Mouse (Mus musculus) kidney, adult 18-20 months (tissue): ENCODE measurements at regions not wholly inside any gene's neighbourhood (a gene's known extent, or its start where the extent isn't known, plus 50 kb on each side); places are given as distances from the start of the nearest gene placed in this dataset.

ENCODE experiments used
- DNase-seq: peaks from one replicate; pipeline ENCODE4 v3.0.0; 2021

GRCm38 (mm10) chr4:105565796-105566195 is 223.9 kb upstream of the Gm12728 start:
- DNase-seq, result no peak

GRCm38 (mm10) chr4:105566513-105567457 is 222.9 kb upstream of the Gm12728 start:
- no peak for DNase-seq

GRCm38 (mm10) chr4:105569671-105570070 is 220.0 kb upstream of the Gm12728 start:
- no peak for DNase-seq

GRCm38 (mm10) chr4:105575550-105575949 is 214.1 kb upstream of the Gm12728 start:
- no peak for DNase-seq

- DNase-seq, result no peak
Observed at GRCm38 (mm10) chr4:105580987-105581386, 208.7 kb upstream of the Gm12728 start.

- DNase-seq, result no peak
Observed at GRCm38 (mm10) chr4:105584329-105584925, 205.2 kb upstream of the Gm12728 start.

GRCm38 (mm10) chr4:105603661-105604060 is 186.0 kb upstream of the Gm12728 start:
- no peak for DNase-seq

- no peak for DNase-seq
Observed at GRCm38 (mm10) chr4:105604607-105605006, 185.1 kb upstream of the Gm12728 start.

GRCm38 (mm10) chr4:105606731-105607130 is 182.9 kb upstream of the Gm12728 start:
- no peak for DNase-seq

- no peak for DNase-seq
Observed at GRCm38 (mm10) chr4:105610917-105611316, 178.8 kb upstream of the Gm12728 start.

GRCm38 (mm10) chr4:105614390-105614789 is 175.3 kb upstream of the Gm12728 start:
- no peak for DNase-seq

GRCm38 (mm10) chr4:105626371-105627320 is 163.0 kb upstream of the Gm12728 start:
- DNase-seq, result peak; percentile 8

GRCm38 (mm10) chr4:105629581-105629980 is 160.1 kb upstream of the Gm12728 start:
- DNase-seq, result no peak

- DNase-seq, result no peak
Observed at GRCm38 (mm10) chr4:105630595-105631369, 158.9 kb upstream of the Gm12728 start.

GRCm38 (mm10) chr4:105632581-105633358 is 156.9 kb upstream of the Gm12728 start:
- DNase-seq, result no peak

- DNase-seq, result no peak
Observed at GRCm38 (mm10) chr4:105633789-105634188, 155.9 kb upstream of the Gm12728 start.

GRCm38 (mm10) chr4:105640793-105641192 is 148.9 kb upstream of the Gm12728 start:
- DNase-seq, result no peak

GRCm38 (mm10) chr4:105641582-105641981 is 148.1 kb upstream of the Gm12728 start:
- no peak for DNase-seq

- DNase-seq, result no peak
Observed at GRCm38 (mm10) chr4:105648820-105649446, 140.7 kb upstream of the Gm12728 start.

- DNase-seq, result no peak
Observed at GRCm38 (mm10) chr4:105649447-105649833, 140.2 kb upstream of the Gm12728 start.
